Mouse (Mus musculus): ENCODE data around the gene Olfr902. TPM values are rescaled to one million over a fixed set of nuclear protein-coding genes. Genes with fewer than 3 reads are reported as not detected.

The Olfr902 gene
- polyA plus RNA-seq, 1 experiment: not detected

GRCm38 (mm10) chr9:38486785-38487184, 39.3 kb downstream of the Olfr902 start, which contains the start of gene Olfr906:
Gene Olfr906, plus strand, starts transcription at chr9:38487085.
- 85% methylated on average over 3 of the region's 3 CpGs for WGBS
- Histone ChIP-seq H3K27ac (ENCODE audit: insufficient read depth, low read length) (no peak within 1 kb of the TSS), H3K27me3 (ENCODE audit: control insufficient read depth, insufficient read depth, low read length) (no peaks in the 10 kb centered on the region), H3K4me3 (replicated peaks; ENCODE audit: insufficient read depth, low read depth, low read length) (no peak within 1 kb of the TSS), H3K4me1 (ENCODE audit: control insufficient read depth, insufficient read depth, low read length) (no peaks in the 10 kb centered on the region)
- TF ChIP-seq CTCF (IDR thresholded peaks at IDR 0.05; ENCODE audit: borderline replicate concordance, insufficient read depth, low read depth, low read length) (no peak), POLR2A (IDR thresholded peaks at IDR 0.05; ENCODE audit: borderline replicate concordance, insufficient read depth, low read length) (no peak)
- no peak for DNase-seq

- TF ChIP-seq CTCF (IDR thresholded peaks at IDR 0.05; ENCODE audit: borderline replicate concordance, insufficient read depth, low read depth, low read length): no peak
- no peak for TF ChIP-seq POLR2A (IDR thresholded peaks at IDR 0.05; ENCODE audit: borderline replicate concordance, insufficient read depth, low read length)
- Histone ChIP-seq H3K27ac (ENCODE audit: insufficient read depth, low read length) (no peak within 1 kb of the TSS), H3K4me1 (ENCODE audit: control insufficient read depth, insufficient read depth, low read length) (no peaks in the 10 kb centered on the region), H3K4me3 (replicated peaks; ENCODE audit: insufficient read depth, low read depth, low read length) (no peak within 1 kb of the TSS), H3K27me3 (ENCODE audit: control insufficient read depth, insufficient read depth, low read length) (no peaks in the 10 kb centered on the region)
- DNase-seq: no peak
- WGBS: 77% methylated on average over 2 of the region's 2 CpGs
Observed at GRCm38 (mm10) chr9:38495501-38495900, 48.0 kb downstream of the Olfr902 start, which contains the start of gene Olfr907. Gene Olfr907, plus strand, starts transcription at chr9:38495801.

Other genes with a start within 250 kb of the Olfr902 start
- not detected in 2 replicates for gene Olfr893, start 239.3 kb upstream of the Olfr902 start, polyA plus RNA-seq (2012; rRNA removed)
- gene Olfr894, start 229.6 kb upstream of the Olfr902 start, polyA plus RNA-seq (2012; rRNA removed): not detected in 2 replicates
- not detected in 2 replicates for gene Olfr143, start 194.9 kb upstream of the Olfr902 start, polyA plus RNA-seq (2012; rRNA removed)
- not detected in 2 replicates for gene Olfr895, start 179.8 kb upstream of the Olfr902 start, polyA plus RNA-seq (2012; rRNA removed)
- not detected in 2 replicates for gene Olfr896-ps1, start 156.5 kb upstream of the Olfr902 start, polyA plus RNA-seq (2012; rRNA removed)
- not detected in 2 replicates for gene Olfr25, start 118.6 kb upstream of the Olfr902 start, polyA plus RNA-seq (2012; rRNA removed)
- gene Olfr898, start 99.2 kb upstream of the Olfr902 start, polyA plus RNA-seq (2012; rRNA removed): not detected in 2 replicates
- gene Olfr250, start 80.8 kb upstream of the Olfr902 start, polyA plus RNA-seq (2012; rRNA removed): not detected in 2 replicates
- gene Olfr251, start 70.6 kb upstream of the Olfr902 start, polyA plus RNA-seq (2012; rRNA removed): not detected in 2 replicates
- not detected in 2 replicates for gene Olfr147, start 46.0 kb upstream of the Olfr902 start, polyA plus RNA-seq (2012; rRNA removed)
- not detected in 2 replicates for gene Olfr901, start 18.2 kb upstream of the Olfr902 start, polyA plus RNA-seq (2012; rRNA removed)
- not detected in 2 replicates for gene Olfr904, start 15.5 kb downstream of the Olfr902 start, polyA plus RNA-seq (2012; rRNA removed)
- gene Olfr905, start 23.5 kb downstream of the Olfr902 start, polyA plus RNA-seq (2012; rRNA removed): not detected in 2 replicates
- not detected in 2 replicates for gene Olfr906, start 39.4 kb downstream of the Olfr902 start, polyA plus RNA-seq (2012; rRNA removed)
- gene Olfr907, start 48.1 kb downstream of the Olfr902 start, polyA plus RNA-seq (2012; rRNA removed): not detected in 2 replicates
- gene Olfr911-ps1, start 73.9 kb downstream of the Olfr902 start, polyA plus RNA-seq (2012; rRNA removed): not detected in 2 replicates
- not detected in 2 replicates for gene Olfr910, start 90.2 kb downstream of the Olfr902 start, polyA plus RNA-seq (2012; rRNA removed)
- gene Olfr912, start 132.5 kb downstream of the Olfr902 start, polyA plus RNA-seq (2012; rRNA removed): not detected in 2 replicates
- not detected in 2 replicates for gene Olfr913, start 145.1 kb downstream of the Olfr902 start, polyA plus RNA-seq (2012; rRNA removed)
- not detected in 2 replicates for gene Olfr914, start 157.4 kb downstream of the Olfr902 start, polyA plus RNA-seq (2012; rRNA removed)
- gene Olfr916, start 212.2 kb downstream of the Olfr902 start, polyA plus RNA-seq (2012; rRNA removed): not detected in 2 replicates
- gene Olfr917, start 218.2 kb downstream of the Olfr902 start, polyA plus RNA-seq (2012; rRNA removed): not detected in 2 replicates
- not detected in 2 replicates for gene Olfr918, start 226.9 kb downstream of the Olfr902 start, polyA plus RNA-seq (2012; rRNA removed)

All from cerebellum, adult 2 months (tissue).